Mouse (Mus musculus) liver, embryonic 14.5 days (tissue): ENCODE measurements around the gene Lhx1.

Experiments
- CTCF ChIP-seq: IDR thresholded peaks from 2 replicates; pipeline ENCODE4 v1.5.1; 2016; ENCODE audit warnings: antibody characterized with exemption, low read depth, control low read depth
- EP300 ChIP-seq: IDR thresholded peaks from 2 replicates; pipeline ENCODE4 v1.6.1; 2016; ENCODE audit warnings: antibody characterized with exemption, low read depth

DNA sequence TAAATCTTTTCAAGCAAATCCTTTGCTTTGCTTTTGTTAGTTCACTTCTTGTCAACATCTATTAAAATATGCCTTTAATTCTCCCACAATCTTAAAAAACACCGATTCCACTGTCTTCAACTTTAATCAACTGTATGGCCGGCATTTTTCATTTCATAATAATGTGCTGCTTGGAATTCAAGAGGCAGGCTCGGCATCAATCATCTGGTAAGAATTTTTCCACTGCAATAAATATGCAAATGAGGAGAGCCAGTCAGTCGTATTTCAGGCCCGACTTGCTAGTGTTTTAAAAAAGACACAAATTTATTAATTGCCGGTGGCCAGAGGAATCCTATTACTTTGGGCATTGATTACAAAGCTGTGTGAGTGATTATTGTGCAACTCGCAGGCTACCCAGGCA is 43.7 kb downstream of the Lhx1 start:
- TF ChIP-seq CTCF (no peak), EP300 (no peak)
